Mouse (Mus musculus): ENCODE results near the gene Macrod1.

DNA sequence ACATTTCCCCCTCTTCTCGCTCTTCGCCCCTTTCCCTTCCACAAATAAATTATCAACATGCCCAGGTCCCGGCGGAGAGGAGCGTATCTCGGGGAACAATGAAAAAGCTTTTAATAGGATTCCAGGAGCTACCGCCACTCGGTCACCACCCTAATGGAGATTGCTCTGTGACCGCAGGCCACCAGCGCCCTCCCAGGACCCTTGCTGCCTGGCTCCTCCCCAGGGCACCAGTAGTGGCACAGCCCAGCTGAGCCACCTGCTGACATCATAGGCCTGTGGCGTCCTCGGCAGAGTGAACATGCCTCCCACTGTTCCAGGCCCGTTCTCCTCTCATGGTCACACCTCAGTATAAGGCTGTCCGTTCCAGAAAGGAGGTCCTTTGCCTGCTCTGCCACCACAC is 101.1 kb downstream of the Macrod1 start:
- TF ChIP-seq CTCF (IDR thresholded peaks at IDR 0.05; ENCODE audit: low read depth, low read length): no peak
- TF ChIP-seq POLR2AphosphoS5 (IDR thresholded peaks at IDR 0.05; ENCODE audit: insufficient replicate concordance, low read depth, low read length): no peak
